Comparison of ENCODE assay signal across 16 mouse cellular contexts in genomic region chr10:19879161-19879560, GRCm38 (mm10). TPM values are rescaled to one million over a fixed set of nuclear protein-coding genes. Genes with fewer than 3 reads are reported as not detected.
"Had no signal": no experiment of that assay in that cellular context is flagged by ENCODE, and none has a peak within 500 bp of the region (broad histone marks: within the 10 kb centered on the region; RNA-seq: fewer than 3 reads in every experiment).

No protein-coding gene starts in this region.

- ATAC-seq: inflammation-experienced regulatory T-cells, adult 6 months; lung, postnatal 0 days had no signal

- H3K27ac ChIP-seq: kidney, postnatal 0 days; limb, embryonic 12.5 days; neural tube, embryonic 13.5 days had no signal

- H3K4me2 ChIP-seq: limb, embryonic 12.5 days; neural tube, embryonic 13.5 days had no signal

- H3K4me1 ChIP-seq: limb, embryonic 12.5 days; neural tube, embryonic 13.5 days had no signal

- H3K27me3 ChIP-seq: limb, embryonic 12.5 days; neural tube, embryonic 13.5 days had no signal

- H3K4me3 ChIP-seq: limb, embryonic 12.5 days; neural tube, embryonic 13.5 days had no signal

- H3K9me3 ChIP-seq: limb, embryonic 12.5 days; neural tube, embryonic 13.5 days had no signal

- H3K36me3 ChIP-seq: limb, embryonic 12.5 days; neural tube, embryonic 13.5 days had no signal

- H3K9ac ChIP-seq: limb, embryonic 12.5 days; neural tube, embryonic 13.5 days had no signal

- DNase-seq: kidney, adult 11 months; kidney, adult 9 months; kidney, postnatal 36 days; layer of hippocampus, adult 9-11 months; liver; lung, adult 2 months; lung, postnatal 36 days; retina, postnatal 1 day; right cerebral cortex, postnatal 4 days; spleen, adult 18-20 months; thymus, postnatal 4 days had no signal

RNA-seq across cellular contexts. Expression of gene Slc35d3, which starts 27.9 kb away (rescaled TPM):
- polyA plus RNA-seq: inflammation-experienced regulatory T-cells, adult 6 months had no signal
